Mouse (Mus musculus) CH12.LX (cell line): ENCODE data around the gene Lrrn4cl.
A peak's percentile ranks its signal among the peaks of the same experiment; 100 is the strongest.

Experiments used
- CTCF ChIP-seq, 2 experiments: IDR thresholded peaks in 1 of 2; conservative IDR thresholded peaks in 1 of 2; 2 replicates each; pipeline ENCODE4 v1.5.1; 2011 to 2012; ENCODE audit warnings: low read depth in 2 of 2, low read length in 2 of 2, improper control_type of control experiment in 1 of 2, inconsistent platforms in 1 of 2, mild to moderate bottlenecking in 1 of 2, moderate library complexity in 1 of 2
- ELF1 ChIP-seq: IDR thresholded peaks from 2 replicates; pipeline ENCODE4 v1.6.1; 2014; ENCODE audit warnings: low read depth, mild to moderate bottlenecking, inconsistent platforms, low read length, improper control_type of control experiment
- EP300 ChIP-seq: IDR thresholded peaks from 2 replicates; pipeline ENCODE4 v1.6.1; 2011; ENCODE audit warnings: low read length, improper control_type of control experiment
- GABPA ChIP-seq: IDR thresholded peaks from 2 replicates; pipeline ENCODE4 v1.6.1; 2012; ENCODE audit warnings: low read depth, low read length, improper control_type of control experiment, inconsistent platforms; ENCODE audit not compliant: insufficient replicate concordance
- HCFC1 ChIP-seq: IDR thresholded peaks from 2 replicates; pipeline ENCODE4 v1.6.1; 2012; ENCODE audit warnings: low read depth, mild to moderate bottlenecking, inconsistent platforms, low read length, improper control_type of control experiment
- MXI1 ChIP-seq: IDR thresholded peaks from 2 replicates; pipeline ENCODE4 v1.6.1; 2011; ENCODE audit warnings: mild to moderate bottlenecking, low read depth, low read length, improper control_type of control experiment
- MYC ChIP-seq: IDR thresholded peaks from 2 replicates; pipeline ENCODE4 v1.6.1; 2011; ENCODE audit warnings: low read depth, mild to moderate bottlenecking, improper control_type of control experiment, low read length
- POLR2A ChIP-seq: IDR thresholded peaks from 2 replicates; pipeline ENCODE4 v1.6.1; 2011; ENCODE audit warnings: low read depth, mild to moderate bottlenecking, improper control_type of control experiment, low read length
- TBP ChIP-seq: conservative IDR thresholded peaks from 2 replicates; pipeline ENCODE4 v1.6.1; 2011; ENCODE audit warnings: low read depth, low read length, improper control_type of control experiment
- USF1 ChIP-seq: IDR thresholded peaks from 2 replicates; pipeline ENCODE4 v1.6.1; 2014; ENCODE audit warnings: low read depth, mild to moderate bottlenecking, inconsistent platforms, low read length, improper control_type of control experiment
- ZC3H11A ChIP-seq: IDR thresholded peaks from 2 replicates; pipeline ENCODE4 v1.6.1; 2012; ENCODE audit warnings: low read depth, mild to moderate bottlenecking, inconsistent platforms, low read length, improper control_type of control experiment
- ZNF384 ChIP-seq: IDR thresholded peaks from 2 replicates; pipeline ENCODE4 v1.6.1; 2012; ENCODE audit warnings: low read depth, low read length, improper control_type of control experiment, inconsistent platforms

DNA sequence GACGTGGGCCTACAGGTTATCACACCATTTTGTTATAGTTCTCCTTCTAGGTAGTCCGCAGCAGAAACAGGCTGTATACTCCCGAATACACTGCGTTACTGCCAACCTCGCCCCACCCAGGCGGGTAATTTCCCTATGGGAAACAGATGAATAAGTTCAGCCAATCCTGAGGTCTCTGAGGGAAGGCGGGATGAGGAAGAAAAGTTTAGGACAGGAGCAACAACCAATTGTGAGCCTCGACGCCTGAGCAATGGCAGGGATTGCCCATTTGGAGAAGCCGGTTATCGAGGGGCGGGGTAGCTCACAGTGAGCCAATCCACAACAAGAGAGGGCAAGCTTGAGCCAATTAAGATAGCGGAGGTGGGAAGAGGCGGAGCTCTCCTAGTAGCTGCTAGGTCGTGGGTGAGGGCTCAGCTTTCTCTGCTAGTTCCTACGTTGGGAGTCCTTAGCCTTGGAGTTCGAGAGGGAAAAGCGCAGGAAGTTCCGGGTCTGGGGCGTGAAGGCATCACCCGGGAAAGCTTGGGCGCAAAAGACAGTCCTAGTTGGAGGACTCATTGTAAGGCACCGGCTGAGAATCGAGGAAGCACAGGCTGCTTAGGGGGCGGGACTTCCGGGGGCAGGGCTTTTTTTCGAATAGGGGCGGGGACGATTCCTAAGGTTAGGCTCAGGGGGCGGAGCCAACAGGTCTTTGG, 48.3 kb upstream of the Lrrn4cl start, which contains the start of gene Zbtb3:
- TF ChIP-seq POLR2A (peak; percentile 67), ELF1 (peak; percentile 65), CTCF (conservative IDR thresholded peaks at IDR 0.05 in 1 of 2, IDR thresholded peaks at IDR 0.05 in 1 of 2; ENCODE audit: low read depth in 2 of 2, low read length in 2 of 2) (no peak), ZNF384 (no peak), EP300 (peak; percentile 1; the same call in 1 of the 2 replicates), MYC (no peak), USF1 (no peak), GABPA (no peak), MXI1 (peak; percentile 72; the same call in 1 of the 2 replicates), TBP (peak; percentile 80; the same call in 1 of the 2 replicates), ZC3H11A (no peak), HCFC1 (peak; percentile 71)
